7 mouse cellular contexts compared by ENCODE assay signal in genomic region chr9:43331476-43332471, GRCm38 (mm10). TPM values are rescaled to one million over a fixed set of nuclear protein-coding genes. Genes with fewer than 3 reads are reported as not detected.
DNase-seq lines count a peak whose midpoint lies in the region; TF ChIP-seq lines count a peak whose summit lies in the region.

No protein-coding gene starts in this region.

- no peaks in the 10 kb centered on the region for H3K9me3 ChIP-seq in embryonic facial prominence, embryonic 10.5 days

- no peaks in the 10 kb centered on the region for H3K27me3 ChIP-seq in thymus, adult 2 months (ENCODE audit: control insufficient read depth, insufficient read depth, low read length)
- H3K27me3 ChIP-seq in embryonic facial prominence, embryonic 10.5 days (replicated peaks; ENCODE audit: low read depth, poor library complexity, severe bottlenecking) = peaks cover 29% of the 10 kb centered on the region

- TF ChIP-seq POLR2A in thymus, adult 2 months (IDR thresholded peaks at IDR 0.05; ENCODE audit: control insufficient read depth, extremely low read depth, insufficient read depth, low read length, poor library complexity) = no peak

- H3K36me3 ChIP-seq in thymus, adult 2 months (ENCODE audit: control insufficient read depth, insufficient read depth, low read length) = no peaks in the 10 kb centered on the region
- no peaks in the 10 kb centered on the region for H3K36me3 ChIP-seq in embryonic facial prominence, embryonic 10.5 days (replicated peaks)

- intact Hi-C loops in gastrocnemius, postnatal 36 days (cut with DNase I) = no loop called here
- intact Hi-C loops in left cerebral cortex, adult 2 months (cut with DNase I) = no loop called here

- no peak overlapping the region for H3K4me3 ChIP-seq in thymus, adult 2 months (ENCODE audit: control insufficient read depth, insufficient read depth, low read length)
- H3K4me3 ChIP-seq in left cerebral cortex, adult 2 months = no peak overlapping the region
- no peak overlapping the region for H3K4me3 ChIP-seq in embryonic facial prominence, embryonic 10.5 days

- peak; percentile 42 for DNase-seq in thymus, postnatal 4 days
- no peak for DNase-seq in thymus, adult 2 months
- DNase-seq in cerebellum, adult 11-12 months = peak; percentile 88
- peak; percentile 57 to 61 for DNase-seq in gastrocnemius, postnatal 36 days
- peak; percentile 28 to 48 for DNase-seq in left cerebral cortex, adult 2 months (ENCODE audit: extremely low spot score in 1 of 2, low spot score in 2 of 2)
- peak; percentile 70 for DNase-seq in testis, postnatal 10 days (ENCODE audit: low spot score)
- DNase-seq in embryonic facial prominence, embryonic 10.5 days (ENCODE audit: low spot score) = no peak

- TF ChIP-seq CTCF in thymus, adult 2 months (IDR thresholded peaks at IDR 0.05; ENCODE audit: borderline replicate concordance, control insufficient read depth, extremely low read depth, insufficient read depth, low read length, poor library complexity) = no peak
- TF ChIP-seq CTCF in left cerebral cortex, adult 2 months (IDR thresholded peaks at IDR 0.05) = no peak

- H3K27ac ChIP-seq in thymus, adult 2 months (ENCODE audit: control insufficient read depth, insufficient read depth, low read length) = no peak overlapping the region
- peak overlapping the region; percentile 53 for H3K27ac ChIP-seq in left cerebral cortex, adult 2 months
- H3K27ac ChIP-seq in embryonic facial prominence, embryonic 10.5 days (replicated peaks) = no peak overlapping the region

- peaks cover 27% of the 10 kb centered on the region for H3K4me1 ChIP-seq in thymus, adult 2 months (replicated peaks; ENCODE audit: control insufficient read depth, insufficient read depth, low read length)
- peaks cover 22% of the 10 kb centered on the region for H3K4me1 ChIP-seq in embryonic facial prominence, embryonic 10.5 days

- 92% methylated on average over 8 of the region's 8 CpGs for WGBS in thymus, adult 2 months
- WGBS in embryonic facial prominence, embryonic 10.5 days = 85% methylated on average over 8 of the region's 8 CpGs

RNA-seq across cellular contexts. Expression of gene Trim29, which starts 21.1 kb away (rescaled TPM):
- 30.1 and 35.6 TPM in 2 replicates for polyA plus RNA-seq in thymus, adult 2 months (2012; rRNA removed)
- total RNA-seq in gastrocnemius, postnatal 36 days (2021) = under 1 TPM; 0.10 TPM
- total RNA-seq in left cerebral cortex, adult 2 months (2021) = not detected
- polyA plus RNA-seq in embryonic facial prominence, embryonic 10.5 days (2016; fragmentation: Nextera tagmentation; extraction: Ambion mirVana) = 4.4 and 4.7 TPM in 2 replicates

Comparison
In these comparisons a context has a peak if more than half of its experiments do, and no peak if none do; other contexts are left out.
1. DNase-seq: peak in thymus, postnatal 4 days (single experiment), cerebellum, adult 11-12 months (single experiment), gastrocnemius, postnatal 36 days (2 of 2), left cerebral cortex, adult 2 months (2 of 2) and testis, postnatal 10 days (single experiment); none in thymus, adult 2 months (single experiment) and embryonic facial prominence, embryonic 10.5 days (single experiment).